Mouse (Mus musculus): ENCODE data around the gene Zfp334.
A peak's percentile ranks its signal among the peaks of the same experiment; 100 is the strongest.

Gene Zfp334

GRCm38 (mm10) chr2:165387844-165388495 is at the start of gene Zfp334:
Gene Zfp334, minus strand, starts transcription at chr2:165388259.
- no peak for DNase-seq (ENCODE audit: low spot score)

GRCm38 (mm10) chr2:165428694-165429093 is 40.6 kb upstream of the Zfp334 start:
- no peak for DNase-seq (ENCODE audit: low spot score)

GRCm38 (mm10) chr2:165420195-165420594 is 32.1 kb upstream of the Zfp334 start:
- no peak for DNase-seq (ENCODE audit: low spot score)

GRCm38 (mm10) chr2:165419670-165420111 is 31.6 kb upstream of the Zfp334 start:
- no peak for DNase-seq (ENCODE audit: low spot score)

- no peak for DNase-seq (ENCODE audit: low spot score)
These were observed 30.5 kb upstream of the Zfp334 start for GRCm38 (mm10) chr2:165418577-165418976.

- no peak for DNase-seq (ENCODE audit: low spot score)
These were observed 29.2 kb upstream of the Zfp334 start for GRCm38 (mm10) chr2:165417291-165417690.

- no peak for DNase-seq (ENCODE audit: low spot score)
These were observed 27.7 kb upstream of the Zfp334 start for GRCm38 (mm10) chr2:165415795-165416194.

- DNase-seq (ENCODE audit: low spot score) = no peak
These were observed 27.2 kb upstream of the Zfp334 start for GRCm38 (mm10) chr2:165415141-165415721.

- no peak for DNase-seq (ENCODE audit: low spot score)
These were observed 26.3 kb upstream of the Zfp334 start for GRCm38 (mm10) chr2:165414321-165414720.

GRCm38 (mm10) chr2:165413884-165414283 is 25.8 kb upstream of the Zfp334 start:
- no peak for DNase-seq (ENCODE audit: low spot score)

- peak; percentile 30 for DNase-seq (ENCODE audit: low spot score)
These were observed 19.7 kb upstream of the Zfp334 start for GRCm38 (mm10) chr2:165407700-165408301.

- DNase-seq (ENCODE audit: low spot score) = no peak
These were observed 17.3 kb upstream of the Zfp334 start for GRCm38 (mm10) chr2:165405351-165405750.

- DNase-seq (ENCODE audit: low spot score) = no peak
These were observed 16.9 kb upstream of the Zfp334 start for GRCm38 (mm10) chr2:165404951-165405350.

- no peak for DNase-seq (ENCODE audit: low spot score)
These were observed 10.2 kb upstream of the Zfp334 start for GRCm38 (mm10) chr2:165398164-165398785.

GRCm38 (mm10) chr2:165397502-165398163 is 9.6 kb upstream of the Zfp334 start:
- no peak for DNase-seq (ENCODE audit: low spot score)

GRCm38 (mm10) chr2:165396831-165397501 is 8.9 kb upstream of the Zfp334 start:
- no peak for DNase-seq (ENCODE audit: low spot score)

- DNase-seq (ENCODE audit: low spot score) = no peak
These were observed 4.1 kb upstream of the Zfp334 start for GRCm38 (mm10) chr2:165392156-165392555.

- DNase-seq (ENCODE audit: low spot score) = no peak
These were observed 3.5 kb upstream of the Zfp334 start for GRCm38 (mm10) chr2:165391561-165391960.

GRCm38 (mm10) chr2:165389299-165389952 is 1.4 kb upstream of the Zfp334 start:
- no peak for DNase-seq (ENCODE audit: low spot score)

- no peak for DNase-seq (ENCODE audit: low spot score)
These were observed 689 bp downstream of the Zfp334 start for GRCm38 (mm10) chr2:165387370-165387769.

GRCm38 (mm10) chr2:165380050-165380449 is 8.0 kb downstream of the Zfp334 start:
- no peak for DNase-seq (ENCODE audit: low spot score)
